Mouse (Mus musculus) cerebellum, postnatal 36 days (tissue): ENCODE measurements around the gene Lamc1.

Experiments used
- DNase-seq, 2 experiments: peaks; one replicate each; pipeline ENCODE4 v3.0.0; 2021 to 2022; ENCODE audit warnings: mixed read lengths in 2 of 2

Gene Lamc1

GRCm38 (mm10) chr1:153296035-153296434, 36.6 kb downstream of the Lamc1 start:
- DNase-seq, result no peak

- DNase-seq, result no peak
Observed at GRCm38 (mm10) chr1:153292892-153293291, 39.7 kb downstream of the Lamc1 start.

GRCm38 (mm10) chr1:153292202-153292601, 40.4 kb downstream of the Lamc1 start:
- no peak for DNase-seq

- no peak for DNase-seq
Observed at GRCm38 (mm10) chr1:153291416-153291815, 41.2 kb downstream of the Lamc1 start.

GRCm38 (mm10) chr1:153288010-153288409, 44.6 kb downstream of the Lamc1 start:
- DNase-seq, result no peak

- no peak for DNase-seq
Observed at GRCm38 (mm10) chr1:153287443-153287842, 45.1 kb downstream of the Lamc1 start.

GRCm38 (mm10) chr1:153286216-153286615, 46.4 kb downstream of the Lamc1 start:
- DNase-seq, result no peak

GRCm38 (mm10) chr1:153285188-153285587, 47.4 kb downstream of the Lamc1 start:
- DNase-seq, result no peak

GRCm38 (mm10) chr1:153282342-153282975, 50.1 kb downstream of the Lamc1 start:
- DNase-seq, result no peak

GRCm38 (mm10) chr1:153281483-153281882, 51.1 kb downstream of the Lamc1 start:
- DNase-seq, result no peak

GRCm38 (mm10) chr1:153280411-153280810, 52.2 kb downstream of the Lamc1 start:
- DNase-seq, result peak; percentile 9 to 27

GRCm38 (mm10) chr1:153278028-153278613, 54.5 kb downstream of the Lamc1 start:
- no peak for DNase-seq

- DNase-seq, result no peak
Observed at GRCm38 (mm10) chr1:153275466-153275865, 57.1 kb downstream of the Lamc1 start.

- DNase-seq, result peak; percentile 9 to 31
Observed at GRCm38 (mm10) chr1:153274611-153275010, 58.0 kb downstream of the Lamc1 start.

- no peak for DNase-seq
Observed at GRCm38 (mm10) chr1:153273657-153274056, 58.9 kb downstream of the Lamc1 start.

- no peak for DNase-seq
Observed at GRCm38 (mm10) chr1:153270827-153271226, 61.8 kb downstream of the Lamc1 start.

GRCm38 (mm10) chr1:153269681-153270080, 62.9 kb downstream of the Lamc1 start:
- DNase-seq, result no peak

GRCm38 (mm10) chr1:153268806-153269309, 63.7 kb downstream of the Lamc1 start:
- no peak for DNase-seq

GRCm38 (mm10) chr1:153268306-153268705, 64.3 kb downstream of the Lamc1 start:
- DNase-seq, result no peak

- DNase-seq, result no peak
Observed at GRCm38 (mm10) chr1:153267730-153268129, 64.9 kb downstream of the Lamc1 start.

- DNase-seq, result no peak
Observed at GRCm38 (mm10) chr1:153266891-153267290, 65.7 kb downstream of the Lamc1 start.

- DNase-seq, result no peak
Observed at GRCm38 (mm10) chr1:153265579-153265978, 67.0 kb downstream of the Lamc1 start.

GRCm38 (mm10) chr1:153265066-153265465, 67.5 kb downstream of the Lamc1 start:
- DNase-seq, result no peak

GRCm38 (mm10) chr1:153259752-153260300, 72.8 kb downstream of the Lamc1 start:
- DNase-seq, result no peak
